In genomic region chr10:79675346-79676035, GRCm38 (mm10) we compare ENCODE assay signal across 28 mouse cellular contexts. TPM values are rescaled to one million over a fixed set of nuclear protein-coding genes. Genes with fewer than 3 reads are reported as not detected.
DNase-seq lines count a peak whose midpoint lies in the region; ATAC-seq and TF ChIP-seq lines count a peak whose summit lies in the region.
"Had no signal": no experiment of that assay in that cellular context is flagged by ENCODE, and none has a peak within 500 bp of the region (broad histone marks: within the 10 kb centered on the region; RNA-seq: fewer than 3 reads in every experiment).

No protein-coding gene starts in this region.

- no peak overlapping the region for H3K9ac ChIP-seq in forebrain, postnatal 0 days
- no peak overlapping the region for H3K9ac ChIP-seq in hindbrain, postnatal 0 days (replicated peaks; ENCODE audit: low read length)
- H3K9ac ChIP-seq in ES-Bruce4 (ENCODE audit: low read depth, poor library complexity, severe bottlenecking), result peak overlapping the region; percentile 21
- H3K9ac ChIP-seq: embryonic facial prominence, embryonic 12.5 days; forebrain, embryonic 15.5 days; heart, embryonic 13.5 days; hindbrain, embryonic 13.5 days; liver, postnatal 0 days; neural tube, embryonic 13.5 days; stomach, embryonic 15.5 days had no signal

- H3K4me2 ChIP-seq in forebrain, postnatal 0 days (ENCODE audit: low read depth), result no peak overlapping the region
- no peak overlapping the region for H3K4me2 ChIP-seq in hindbrain, postnatal 0 days (ENCODE audit: low read depth, low read length)
- H3K4me2 ChIP-seq: embryonic facial prominence, embryonic 12.5 days; forebrain, embryonic 15.5 days; heart, embryonic 13.5 days; hindbrain, embryonic 13.5 days; neural tube, embryonic 13.5 days; stomach, embryonic 15.5 days had no signal

- no peak for ATAC-seq in forebrain, postnatal 0 days
- ATAC-seq in hindbrain, postnatal 0 days, result no peak
- ATAC-seq in G1E (ENCODE audit: extremely low read depth, insufficient number of reproducible peaks, low FRiP score, poor library complexity, severe bottlenecking), result no peak
- ATAC-seq: forebrain, embryonic 15.5 days; liver, postnatal 0 days had no signal

- H3K27ac ChIP-seq in forebrain, embryonic 10.5 days, result no peak overlapping the region
- H3K27ac ChIP-seq in forebrain, postnatal 0 days (ENCODE audit: low read depth, low read length), result no peak overlapping the region
- no peak overlapping the region for H3K27ac ChIP-seq in hindbrain, embryonic 10.5 days
- no peak overlapping the region for H3K27ac ChIP-seq in hindbrain, postnatal 0 days
- H3K27ac ChIP-seq in ES-Bruce4 (ENCODE audit: insufficient read depth, low read length), result no peak overlapping the region
- H3K27ac ChIP-seq: embryonic facial prominence, embryonic 12.5 days; forebrain, embryonic 15.5 days; heart, embryonic 13.5 days; hindbrain, embryonic 13.5 days; left cerebral cortex, adult 2 months; limb, embryonic 10.5 days; neural tube, embryonic 13.5 days; stomach, embryonic 15.5 days had no signal

- DNase-seq in forebrain, embryonic 10.5 days (ENCODE audit: extremely low spot score, low spot score), result no peak
- DNase-seq in forebrain, postnatal 0 days, result no peak
- no peak for DNase-seq in hindbrain, embryonic 10.5 days (ENCODE audit: low spot score)
- DNase-seq in hindbrain, postnatal 0 days (ENCODE audit: low spot score), result no peak
- DNase-seq in G1E (ENCODE audit: low spot score), result no peak
- no peak for DNase-seq in left cerebral cortex, postnatal 14 days (ENCODE audit: low spot score in 2 of 2)
- no peak for DNase-seq in spleen, postnatal 36 days (ENCODE audit: low spot score in 2 of 2)
- DNase-seq: cerebellum, postnatal 36 days; gastrocnemius, postnatal 25 days; kidney, adult 8-10 months; kidney, postnatal 14 days; liver, postnatal 0 days; right cerebral cortex, postnatal 14 days; thymus, adult 18-20 months had no signal

- H3K4me3 ChIP-seq in forebrain, embryonic 10.5 days, result 0 out of 2 replicates have a peak overlapping the region, but pooled peaks have one; percentile 2
- no peak overlapping the region for H3K4me3 ChIP-seq in forebrain, postnatal 0 days (ENCODE audit: low read depth, low read length)
- 0 out of 2 replicates have a peak overlapping the region, but pooled peaks have one; percentile 2 for H3K4me3 ChIP-seq in hindbrain, embryonic 10.5 days
- H3K4me3 ChIP-seq in hindbrain, postnatal 0 days (ENCODE audit: low read length), result no peak overlapping the region
- peak overlapping the region; percentile 49 for H3K4me3 ChIP-seq in ES-Bruce4 (ENCODE audit: low read depth, low read length)
- H3K4me3 ChIP-seq in G1E (ENCODE audit: low read depth, low read length), result peak overlapping the region; percentile 14; the same call in 1 of the 2 replicates
- H3K4me3 ChIP-seq: embryonic facial prominence, embryonic 12.5 days; forebrain, embryonic 15.5 days; heart, embryonic 13.5 days; hindbrain, embryonic 13.5 days; left cerebral cortex, adult 2 months; limb, embryonic 10.5 days; megakaryocyte, embryonic 14.5 days; neural tube, embryonic 13.5 days; stomach, embryonic 15.5 days had no signal

- TF ChIP-seq CTCF in forebrain, postnatal 0 days (IDR thresholded peaks at IDR 0.05; ENCODE audit: low read depth), result no peak
- no peak for TF ChIP-seq CTCF in hindbrain, postnatal 0 days (IDR thresholded peaks at IDR 0.05; ENCODE audit: low read depth)
- TF ChIP-seq CTCF in ES-Bruce4 (IDR thresholded peaks at IDR 0.05; ENCODE audit: low read depth, low read length) (peak; percentile 26), G1E (IDR thresholded peaks at IDR 0.05; ENCODE audit: low read depth, low read length) (no peak)

- TF ChIP-seq EP300 in ES-Bruce4 (IDR thresholded peaks at IDR 0.05; ENCODE audit: insufficient read depth, low read depth, low read length), result peak; percentile 79; the same call in 1 of the 2 replicates

- peaks cover 25% of the 10 kb centered on the region for H3K4me1 ChIP-seq in forebrain, embryonic 10.5 days
- peaks cover 7% of the 10 kb centered on the region; the same call in 1 of the 2 replicates for H3K4me1 ChIP-seq in forebrain, postnatal 0 days (ENCODE audit: insufficient read depth)
- H3K4me1 ChIP-seq in hindbrain, embryonic 10.5 days (replicated peaks), result peaks cover 26% of the 10 kb centered on the region
- 0 out of 2 replicates have a peak, but pooled peaks cover 7% of the 10 kb centered on the region for H3K4me1 ChIP-seq in hindbrain, postnatal 0 days (ENCODE audit: insufficient read depth, low read length)
- H3K4me1 ChIP-seq in ES-Bruce4 (ENCODE audit: control insufficient read depth, insufficient read depth, low read length) (peaks cover 9% of the 10 kb centered on the region), G1E (ENCODE audit: insufficient read depth, low read depth, low read length) (peaks cover 25% of the 10 kb centered on the region)

- H3K36me3 ChIP-seq in forebrain, embryonic 10.5 days (replicated peaks), result peaks cover 42% of the 10 kb centered on the region
- peaks cover 12% of the 10 kb centered on the region for H3K36me3 ChIP-seq in forebrain, postnatal 0 days (ENCODE audit: insufficient read depth)
- H3K36me3 ChIP-seq in hindbrain, embryonic 10.5 days, result peaks cover 46% of the 10 kb centered on the region
- H3K36me3 ChIP-seq in hindbrain, postnatal 0 days (ENCODE audit: insufficient read depth, low read length), result peaks cover 8% of the 10 kb centered on the region; the same call in 1 of the 2 replicates
- no peaks in the 10 kb centered on the region for H3K36me3 ChIP-seq in ES-Bruce4 (ENCODE audit: control insufficient read depth, insufficient read depth, low read length, poor library complexity, severe bottlenecking)
- peaks cover 55% of the 10 kb centered on the region for H3K36me3 ChIP-seq in G1E (replicated peaks)
- H3K36me3 ChIP-seq: forebrain, embryonic 15.5 days had no signal

- H3K27me3 ChIP-seq in forebrain, embryonic 10.5 days (ENCODE audit: poor library complexity, severe bottlenecking), result 0 out of 2 replicates have a peak, but pooled peaks cover 7% of the 10 kb centered on the region
- no peaks in the 10 kb centered on the region for H3K27me3 ChIP-seq in forebrain, postnatal 0 days (ENCODE audit: insufficient read depth, low read length)
- peaks cover 6% of the 10 kb centered on the region for H3K27me3 ChIP-seq in hindbrain, embryonic 10.5 days (ENCODE audit: insufficient read depth, poor library complexity, severe bottlenecking)
- no peaks in the 10 kb centered on the region for H3K27me3 ChIP-seq in hindbrain, postnatal 0 days (ENCODE audit: insufficient read depth, low read length)
- no peaks in the 10 kb centered on the region for H3K27me3 ChIP-seq in ES-Bruce4 (ENCODE audit: control insufficient read depth, insufficient read depth, low read length, poor library complexity, severe bottlenecking)
- H3K27me3 ChIP-seq in G1E (ENCODE audit: insufficient read depth, low read length), result no peaks in the 10 kb centered on the region
- H3K27me3 ChIP-seq: embryonic facial prominence, embryonic 12.5 days; forebrain, embryonic 15.5 days; heart, embryonic 13.5 days; hindbrain, embryonic 13.5 days; megakaryocyte, embryonic 14.5 days; neural tube, embryonic 13.5 days; stomach, embryonic 15.5 days had no signal

- intact Hi-C loops in left cerebral cortex, postnatal 14 days (cut with DNase I), result no loop called here

- no peaks in the 10 kb centered on the region for H3K9me3 ChIP-seq in forebrain, embryonic 10.5 days
- no peaks in the 10 kb centered on the region for H3K9me3 ChIP-seq in forebrain, postnatal 0 days (ENCODE audit: low read length)
- H3K9me3 ChIP-seq in hindbrain, embryonic 10.5 days, result 0 out of 2 replicates have a peak, but pooled peaks cover 3% of the 10 kb centered on the region
- no peaks in the 10 kb centered on the region for H3K9me3 ChIP-seq in hindbrain, postnatal 0 days (ENCODE audit: low read length)
- no peaks in the 10 kb centered on the region for H3K9me3 ChIP-seq in ES-Bruce4 (replicated peaks; ENCODE audit: control insufficient read depth, insufficient read depth, low read length, poor library complexity, severe bottlenecking)
- no peaks in the 10 kb centered on the region for H3K9me3 ChIP-seq in G1E (replicated peaks)
- H3K9me3 ChIP-seq: embryonic facial prominence, embryonic 12.5 days; forebrain, embryonic 15.5 days; heart, embryonic 13.5 days; hindbrain, embryonic 13.5 days; limb, embryonic 10.5 days; neural tube, embryonic 13.5 days; stomach, embryonic 15.5 days had no signal

- 57% methylated on average over 44 of the region's 44 CpGs for WGBS in forebrain, embryonic 10.5 days
- 60% methylated on average over 44 of the region's 44 CpGs for WGBS in forebrain, postnatal 0 days
- 50% methylated on average over 44 of the region's 44 CpGs for WGBS in hindbrain, embryonic 10.5 days
- 56% methylated on average over 43 of the region's 44 CpGs for WGBS in hindbrain, postnatal 0 days

- TF ChIP-seq POLR2A in ES-Bruce4 (IDR thresholded peaks at IDR 0.05; ENCODE audit: insufficient read depth, low read length), result no peak

RNA-seq across cellular contexts. Expression of gene Tpgs1, which starts 6.3 kb away (rescaled TPM):
- 59.7 and 63.8 TPM in 2 replicates for polyA plus RNA-seq in forebrain, embryonic 10.5 days (2016; fragmentation: Nextera tagmentation; extraction: Ambion mirVana)
- total RNA-seq in forebrain, postnatal 0 days (2014; rRNA removed), result 64.2 and 91.5 TPM in 2 replicates
- polyA plus RNA-seq in forebrain, postnatal 0 days (2015; fragmentation: Nextera tagmentation; extraction: Ambion mirVana), result 128 and 148 TPM in 2 replicates
- polyA plus RNA-seq in hindbrain, embryonic 10.5 days (2016; fragmentation: Nextera tagmentation; extraction: Ambion mirVana), result 66.0 and 76.6 TPM in 2 replicates
- 117 and 135 TPM in 2 replicates for total RNA-seq in hindbrain, postnatal 0 days (2014; rRNA removed)
- 132 and 133 TPM in 2 replicates for polyA plus RNA-seq in hindbrain, postnatal 0 days (2015; fragmentation: Nextera tagmentation; extraction: Ambion mirVana)
- polyA plus RNA-seq in ES-Bruce4 (2011; ENCODE audit: insufficient read depth, insufficient read length, low read depth, missing spikeins), result 11.3 and 14.5 TPM in 2 replicates
- total RNA-seq in G1E (2014; fragmentation: Nextera tagmentation), result 13.9 and 20.2 TPM in 2 replicates
- total RNA-seq in G1E (2017), result 11.6 and 15.5 TPM in 2 replicates
- polyA plus RNA-seq in G1E (2012), result 78.0 and 91.9 TPM in 2 replicates
- 10 to 100 TPM; 71.9 to 77.9 TPM for total RNA-seq in left cerebral cortex, postnatal 14 days (2021)

RNA-seq across cellular contexts. Expression of gene Cdc34, which starts 6.5 kb away (rescaled TPM):
- polyA plus RNA-seq in forebrain, embryonic 10.5 days (2016; fragmentation: Nextera tagmentation; extraction: Ambion mirVana), result 253 and 264 TPM in 2 replicates
- total RNA-seq in forebrain, postnatal 0 days (2014; rRNA removed), result 61.9 and 69.9 TPM in 2 replicates
- 67.9 and 76.5 TPM in 2 replicates for polyA plus RNA-seq in forebrain, postnatal 0 days (2015; fragmentation: Nextera tagmentation; extraction: Ambion mirVana)
- polyA plus RNA-seq in hindbrain, embryonic 10.5 days (2016; fragmentation: Nextera tagmentation; extraction: Ambion mirVana), result 243 and 244 TPM in 2 replicates
- 65.1 and 76.7 TPM in 2 replicates for total RNA-seq in hindbrain, postnatal 0 days (2014; rRNA removed)
- polyA plus RNA-seq in hindbrain, postnatal 0 days (2015; fragmentation: Nextera tagmentation; extraction: Ambion mirVana), result 69.8 and 71.3 TPM in 2 replicates
- polyA plus RNA-seq in ES-Bruce4 (2011; ENCODE audit: insufficient read depth, insufficient read length, low read depth, missing spikeins) (299 and 319 TPM in 2 replicates), G1E (2012) (492 and 603 TPM in 2 replicates)
- total RNA-seq in G1E (2014; fragmentation: Nextera tagmentation) (81.7 and 86.7 TPM in 2 replicates), G1E (2017) (132 and 136 TPM in 2 replicates)
- 10 to 100 TPM; 64.2 to 70.3 TPM for total RNA-seq in left cerebral cortex, postnatal 14 days (2021)

RNA-seq across cellular contexts. Expression of gene Madcam1, which starts 11.1 kb away (rescaled TPM):
- polyA plus RNA-seq in forebrain, embryonic 10.5 days (2016; fragmentation: Nextera tagmentation; extraction: Ambion mirVana), result 0.90 and 1.5 TPM in 2 replicates
- 0.38 and 0.95 TPM in 2 replicates for total RNA-seq in forebrain, postnatal 0 days (2014; rRNA removed)
- 0.67 and 0.70 TPM in 2 replicates for polyA plus RNA-seq in forebrain, postnatal 0 days (2015; fragmentation: Nextera tagmentation; extraction: Ambion mirVana)
- 1.4 and 1.5 TPM in 2 replicates for polyA plus RNA-seq in hindbrain, embryonic 10.5 days (2016; fragmentation: Nextera tagmentation; extraction: Ambion mirVana)
- total RNA-seq in hindbrain, postnatal 0 days (2014; rRNA removed), result 0.90 and 2.1 TPM in 2 replicates
- polyA plus RNA-seq in hindbrain, postnatal 0 days (2015; fragmentation: Nextera tagmentation; extraction: Ambion mirVana), result 0.98 and 1.4 TPM in 2 replicates
- polyA plus RNA-seq in ES-Bruce4 (2011; ENCODE audit: insufficient read depth, insufficient read length, low read depth, missing spikeins), result 1.9 and 2.6 TPM in 2 replicates
- not detected in 2 replicates for total RNA-seq in G1E (2014; fragmentation: Nextera tagmentation)
- total RNA-seq in G1E (2017), result not detected in 2 replicates
- not detected in 2 replicates for polyA plus RNA-seq in G1E (2012)
- total RNA-seq in left cerebral cortex, postnatal 14 days (2021), result under 1 TPM in 1 of 2 experiments, not detected in 1; 0.23 TPM
- total RNA-seq: adrenal gland, adult 18-20 months; gastrocnemius, postnatal 25 days; left cerebral cortex, adult 2 months; liver, adult 2 months; MEL had no signal
- polyA plus RNA-seq: C2C12; liver, adult 2 months had no signal

RNA-seq across cellular contexts. Expression of gene Gzmm, which starts 13.3 kb away (rescaled TPM):
- polyA plus RNA-seq in forebrain, embryonic 10.5 days (2016; fragmentation: Nextera tagmentation; extraction: Ambion mirVana), result 0.84 and 1.0 TPM in 2 replicates
- 2.5 and 3.3 TPM in 2 replicates for total RNA-seq in forebrain, postnatal 0 days (2014; rRNA removed)
- 1.1 and 1.3 TPM in 2 replicates for polyA plus RNA-seq in forebrain, postnatal 0 days (2015; fragmentation: Nextera tagmentation; extraction: Ambion mirVana)
- 0.75 and 1.2 TPM in 2 replicates for polyA plus RNA-seq in hindbrain, embryonic 10.5 days (2016; fragmentation: Nextera tagmentation; extraction: Ambion mirVana)
- total RNA-seq in hindbrain, postnatal 0 days (2014; rRNA removed), result 0.22 and 0.63 TPM in 2 replicates
- 1.2 TPM in 2 replicates for polyA plus RNA-seq in hindbrain, postnatal 0 days (2015; fragmentation: Nextera tagmentation; extraction: Ambion mirVana)
- polyA plus RNA-seq in ES-Bruce4 (2011; ENCODE audit: insufficient read depth, insufficient read length, low read depth, missing spikeins), result 2.8 and 3.6 TPM in 2 replicates
- not detected in 2 replicates for total RNA-seq in G1E (2014; fragmentation: Nextera tagmentation)
- 0.33 and 0.46 TPM in 2 replicates for total RNA-seq in G1E (2017)
- polyA plus RNA-seq in G1E (2012), result 0.19 and 0.28 TPM in 2 replicates
- 1 to 10 TPM in 1 of 2 experiments, under 1 TPM in 1; 0.81 to 1.6 TPM for total RNA-seq in left cerebral cortex, postnatal 14 days (2021)

RNA-seq across cellular contexts. Expression of gene Bsg, which starts 28.8 kb away (rescaled TPM):
- 598 and 623 TPM in 2 replicates for polyA plus RNA-seq in forebrain, embryonic 10.5 days (2016; fragmentation: Nextera tagmentation; extraction: Ambion mirVana)
- 960 and 1,112 TPM in 2 replicates for total RNA-seq in forebrain, postnatal 0 days (2014; rRNA removed)
- polyA plus RNA-seq in forebrain, postnatal 0 days (2015; fragmentation: Nextera tagmentation; extraction: Ambion mirVana), result 1,015 and 1,046 TPM in 2 replicates
- 657 and 686 TPM in 2 replicates for polyA plus RNA-seq in hindbrain, embryonic 10.5 days (2016; fragmentation: Nextera tagmentation; extraction: Ambion mirVana)
- 1,127 and 1,151 TPM in 2 replicates for total RNA-seq in hindbrain, postnatal 0 days (2014; rRNA removed)
- polyA plus RNA-seq in hindbrain, postnatal 0 days (2015; fragmentation: Nextera tagmentation; extraction: Ambion mirVana), result 1,243 and 1,259 TPM in 2 replicates
- polyA plus RNA-seq in ES-Bruce4 (2011; ENCODE audit: insufficient read depth, insufficient read length, low read depth, missing spikeins) (445 and 449 TPM in 2 replicates), G1E (2012) (872 and 1,137 TPM in 2 replicates)
- total RNA-seq in G1E (2014; fragmentation: Nextera tagmentation) (742 and 832 TPM in 2 replicates), G1E (2017) (308 and 330 TPM in 2 replicates)
- 100 to 1,000 TPM; 785 to 820 TPM for total RNA-seq in left cerebral cortex, postnatal 14 days (2021)

Comparison
In these comparisons a context has a peak if more than half of its experiments do, and no peak if none do; other contexts are left out.
1. H3K4me3 ChIP-seq: peak in forebrain, embryonic 10.5 days (single experiment), hindbrain, embryonic 10.5 days (single experiment), ES-Bruce4 (single experiment) and G1E (single experiment); none in forebrain, postnatal 0 days (single experiment) and hindbrain, postnatal 0 days (single experiment).